Mouse (Mus musculus) hindbrain, embryonic 16.5 days (tissue): ENCODE results near the gene Il1rap. TPM values are rescaled to one million over a fixed set of nuclear protein-coding genes. Genes with fewer than 3 reads are reported as not detected.
A peak's percentile ranks its signal among the peaks of the same experiment; 100 is the strongest.

Experiments used
- ATAC-seq: fragments of 200-750 bp; cut with Nextera tagmentation; 2 replicates; pipeline ENCODE4 v1.8.0; 2017; ENCODE audit warnings: moderate TSS enrichment, moderate library complexity
- H3K27ac ChIP-seq: fragments of 300-500 bp; sonication (generic); 2 replicates; pipeline ENCODE4 v1.5.1; 2014; ENCODE audit warnings: low read depth, mild to moderate bottlenecking, control low read depth, low read length, moderate library complexity
- H3K27me3 ChIP-seq: fragments of 300-500 bp; sonication (generic); replicated peaks from 2 replicates; pipeline ENCODE4 v1.6.1; 2014; ENCODE audit warnings: low read length; ENCODE audit not compliant: control insufficient read depth, insufficient read depth
- H3K36me3 ChIP-seq: fragments of 300-500 bp; sonication (generic); 2 replicates; pipeline ENCODE4 v1.6.1; 2014; ENCODE audit warnings: mild to moderate bottlenecking, low read length, moderate library complexity, mixed read lengths; ENCODE audit not compliant: control insufficient read depth, insufficient read depth
- H3K4me1 ChIP-seq: fragments of 300-500 bp; sonication (generic); 2 replicates; pipeline ENCODE4 v1.6.1; 2014; ENCODE audit warnings: low read depth, low read length; ENCODE audit not compliant: control insufficient read depth, insufficient read depth
- H3K4me2 ChIP-seq: fragments of 300-500 bp; sonication (generic); 2 replicates; pipeline ENCODE4 v1.6.1; 2014; ENCODE audit warnings: mild to moderate bottlenecking, low read length, control low read depth, moderate library complexity
- H3K4me3 ChIP-seq: fragments of 300-500 bp; sonication (generic); 2 replicates; pipeline ENCODE4 v1.5.1; 2014; ENCODE audit warnings: mild to moderate bottlenecking, low read length, control low read depth, moderate library complexity
- H3K9ac ChIP-seq: fragments of 300-500 bp; sonication (generic); 2 replicates; pipeline ENCODE4 v1.6.1; 2014; ENCODE audit warnings: low read depth, mild to moderate bottlenecking, control low read depth, low read length, moderate library complexity
- H3K9me3 ChIP-seq: fragments of 300-500 bp; sonication (generic); 2 replicates; pipeline ENCODE4 v1.6.1; 2014; ENCODE audit warnings: mild to moderate bottlenecking, low read length, moderate library complexity; ENCODE audit not compliant: control insufficient read depth
- WGBS: fragments of 180-500 bp; shearing (Covaris S2); extraction: QIAGEN DNeasy Blood & Tissue Kit; methylation state at CpG from one replicate; pipeline ENCODE4 v1.1.7; 2014; 5-methylcytosine and 5-hydroxymethylcytosine counted together
- polyA plus RNA-seq: library from polyadenylated mRNA; unstranded; fragments of >200 nt; fragmentation: Nextera tagmentation; extraction: Ambion mirVana; gene quantifications from 2 replicates; pipeline ENCODE4 v1.2.1, GENCODE M21; 2015

Il1rap gene
- polyA plus RNA-seq, 1 experiment from 2014 or later = 13.6 TPM

DNA sequence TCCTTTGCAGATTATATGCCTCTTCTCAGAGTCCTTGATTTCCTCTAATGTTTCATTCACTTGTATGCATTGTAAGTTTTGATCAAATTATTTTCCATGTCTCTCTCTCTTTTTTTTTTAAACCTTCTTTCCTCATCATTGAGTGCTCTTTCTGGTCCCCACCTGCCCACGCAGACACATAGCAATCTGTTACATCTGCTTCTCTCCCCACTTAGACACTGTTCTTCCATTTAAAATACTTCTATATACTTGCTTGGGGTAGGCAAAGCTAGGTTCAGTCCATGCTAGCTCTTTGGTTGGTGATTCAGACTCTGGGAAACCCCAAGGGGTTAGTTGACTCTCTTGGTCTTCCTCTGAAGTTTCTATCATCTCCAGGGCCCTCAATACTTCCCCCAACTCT is 20.0 kb downstream of the Il1rap start:
- H3K4me2 ChIP-seq = no peak overlapping the region
- H3K4me3 ChIP-seq = no peak overlapping the region
- no peak overlapping the region for H3K27ac ChIP-seq
- no peak overlapping the region for H3K9ac ChIP-seq
- no peaks in the 10 kb centered on the region for H3K4me1 ChIP-seq
- no peak for ATAC-seq
- H3K27me3 ChIP-seq = no peaks in the 10 kb centered on the region
- no peaks in the 10 kb centered on the region for H3K9me3 ChIP-seq
- no peaks in the 10 kb centered on the region for H3K36me3 ChIP-seq
- 100% methylated on average over 1 of the region's 1 CpGs for WGBS

DNA sequence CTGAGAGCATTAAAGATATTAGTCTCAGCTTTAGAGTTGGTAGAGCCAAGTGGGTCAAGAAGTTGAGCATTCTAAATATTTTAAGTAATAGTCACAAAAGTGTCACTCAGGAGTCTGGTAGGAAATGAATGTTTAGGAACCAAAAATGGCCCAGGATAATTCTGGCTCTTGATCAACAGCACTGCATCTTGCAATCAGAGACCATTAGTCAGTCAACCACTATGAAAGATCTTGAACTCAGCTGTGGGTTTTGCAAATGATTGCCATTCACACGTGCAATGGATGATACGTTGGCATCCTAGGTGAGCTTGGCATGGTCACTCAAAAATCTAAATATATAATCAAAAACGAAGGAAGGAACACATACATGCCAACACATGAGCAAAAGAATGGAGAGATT is 23.1 kb downstream of the Il1rap start:
- Histone ChIP-seq H3K9ac (no peak overlapping the region), H3K27ac (no peak overlapping the region), H3K4me3 (no peak overlapping the region), H3K36me3 (no peaks in the 10 kb centered on the region), H3K4me1 (no peaks in the 10 kb centered on the region), H3K4me2 (no peak overlapping the region), H3K27me3 (no peaks in the 10 kb centered on the region), H3K9me3 (no peaks in the 10 kb centered on the region)
- WGBS = 88% methylated on average over 3 of the region's 3 CpGs
- ATAC-seq = no peak

DNA sequence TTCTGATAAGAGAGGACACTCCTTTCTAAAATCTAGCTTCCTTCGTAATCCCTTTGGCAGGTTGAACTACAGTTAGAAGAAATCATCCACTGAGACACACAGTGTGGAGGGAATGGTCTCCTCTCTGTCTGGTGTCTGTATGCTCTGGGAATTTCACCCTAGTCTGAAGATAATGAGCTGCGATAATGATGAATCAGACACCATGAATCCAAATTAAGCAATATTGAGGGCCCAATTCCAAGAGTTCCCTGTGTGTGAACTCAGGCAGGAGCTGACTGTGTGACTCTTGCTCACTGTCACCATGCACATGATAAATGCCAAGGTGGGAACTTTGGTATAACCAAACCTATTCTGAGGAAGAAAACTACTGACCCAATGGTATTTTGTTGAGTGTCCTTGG is 26.5 kb downstream of the Il1rap start:
- Histone ChIP-seq H3K4me3 (no peak overlapping the region), H3K9ac (no peak overlapping the region), H3K27ac (no peak overlapping the region), H3K4me1 (no peaks in the 10 kb centered on the region), H3K9me3 (no peaks in the 10 kb centered on the region), H3K36me3 (no peaks in the 10 kb centered on the region), H3K4me2 (no peak overlapping the region), H3K27me3 (no peaks in the 10 kb centered on the region)
- ATAC-seq = no peak
- 91% methylated on average over 2 of the region's 2 CpGs for WGBS

DNA sequence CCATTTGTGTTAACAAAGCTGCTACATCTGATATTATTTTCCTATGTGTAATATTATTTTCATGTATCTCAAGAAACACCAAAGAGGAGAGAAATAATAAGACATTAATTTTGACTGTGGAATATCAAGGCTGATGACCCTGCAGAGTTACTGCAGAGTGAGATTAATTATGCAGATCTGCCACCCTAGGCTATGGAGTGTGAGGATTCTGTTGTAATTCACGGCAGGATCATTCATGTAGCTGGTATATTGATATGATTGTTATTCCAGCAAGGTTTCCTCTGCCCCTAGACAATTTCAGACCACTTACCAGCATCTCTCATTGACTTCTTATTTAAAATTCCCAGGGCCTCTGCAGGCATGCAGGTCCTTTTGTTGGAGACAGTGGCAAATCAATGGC is 29.0 kb downstream of the Il1rap start:
- Histone ChIP-seq H3K4me3 (no peak overlapping the region), H3K27me3 (no peaks in the 10 kb centered on the region), H3K9ac (no peak overlapping the region), H3K4me2 (no peak overlapping the region), H3K9me3 (no peaks in the 10 kb centered on the region), H3K36me3 (no peaks in the 10 kb centered on the region), H3K4me1 (no peaks in the 10 kb centered on the region), H3K27ac (no peak overlapping the region)
- no peak for ATAC-seq
- 13% methylated on average over 1 of the region's 1 CpGs for WGBS

DNA sequence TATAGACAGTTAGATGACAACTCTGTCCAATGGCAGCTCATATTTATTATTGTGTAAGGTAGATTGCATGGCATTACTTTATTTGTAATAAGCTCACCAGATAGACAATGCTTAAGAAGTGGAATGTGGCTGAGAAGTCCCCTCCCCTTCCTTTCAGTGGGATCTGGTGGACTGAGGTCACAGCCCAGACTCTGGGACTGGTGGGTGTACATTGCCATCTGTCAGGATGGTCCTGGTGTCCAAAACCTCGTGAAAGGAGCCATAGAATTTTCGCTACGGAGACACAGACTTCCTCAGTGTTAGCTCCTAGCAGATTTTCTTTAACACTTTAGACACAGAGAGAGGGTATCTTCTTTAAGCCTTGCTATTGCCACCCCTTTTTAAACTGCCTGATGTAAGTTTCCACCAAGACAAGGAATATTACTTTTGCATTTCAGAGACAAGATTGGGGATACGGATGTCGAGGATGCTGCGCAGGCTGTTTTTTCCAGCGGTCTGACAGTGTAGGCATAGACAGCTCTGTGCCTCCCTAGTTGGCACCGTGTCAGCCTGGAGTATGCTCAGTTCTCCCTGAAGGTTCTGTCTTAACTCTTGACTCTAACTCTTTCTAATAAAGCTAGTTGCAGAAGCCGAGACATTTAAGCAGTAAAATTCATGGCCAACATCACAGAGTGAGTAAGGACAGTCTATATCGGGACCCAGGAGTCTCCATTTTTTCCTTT is 31.2 kb downstream of the Il1rap start:
- Histone ChIP-seq H3K36me3 (no peaks in the 10 kb centered on the region), H3K4me1 (no peaks in the 10 kb centered on the region), H3K9me3 (no peaks in the 10 kb centered on the region), H3K27ac (no peak overlapping the region), H3K4me3 (no peak overlapping the region), H3K9ac (no peak overlapping the region), H3K27me3 (no peaks in the 10 kb centered on the region), H3K4me2 (no peak overlapping the region)
- ATAC-seq = peak; percentile 45; the same call in 1 of the 2 replicates
- WGBS = 77% methylated on average over 10 of the region's 10 CpGs

DNA sequence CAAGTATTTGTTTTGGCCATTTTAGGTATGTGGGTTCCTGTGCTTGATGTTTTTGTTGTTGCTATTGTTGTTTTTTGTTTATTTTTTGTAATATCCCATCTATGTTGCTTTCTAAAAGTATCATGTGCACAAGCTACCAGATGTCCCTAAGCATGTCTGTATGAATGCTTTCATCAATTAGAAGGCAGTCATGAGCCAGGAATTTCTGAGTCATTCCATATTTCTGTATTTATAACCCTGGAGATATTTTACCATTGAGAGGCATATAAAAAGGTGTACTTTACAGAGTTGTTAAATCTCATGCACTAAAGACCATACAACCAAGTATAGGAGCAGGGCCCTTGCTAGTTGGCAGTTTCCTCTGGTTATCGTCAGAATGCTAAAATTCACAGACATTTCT is 41.6 kb downstream of the Il1rap start:
- Histone ChIP-seq H3K27ac (no peak overlapping the region), H3K9ac (no peak overlapping the region), H3K9me3 (no peaks in the 10 kb centered on the region), H3K36me3 (no peaks in the 10 kb centered on the region), H3K27me3 (no peaks in the 10 kb centered on the region), H3K4me1 (no peaks in the 10 kb centered on the region), H3K4me2 (no peak overlapping the region), H3K4me3 (no peak overlapping the region)
- 86% methylated on average over 1 of the region's 1 CpGs for WGBS
- no peak for ATAC-seq

DNA sequence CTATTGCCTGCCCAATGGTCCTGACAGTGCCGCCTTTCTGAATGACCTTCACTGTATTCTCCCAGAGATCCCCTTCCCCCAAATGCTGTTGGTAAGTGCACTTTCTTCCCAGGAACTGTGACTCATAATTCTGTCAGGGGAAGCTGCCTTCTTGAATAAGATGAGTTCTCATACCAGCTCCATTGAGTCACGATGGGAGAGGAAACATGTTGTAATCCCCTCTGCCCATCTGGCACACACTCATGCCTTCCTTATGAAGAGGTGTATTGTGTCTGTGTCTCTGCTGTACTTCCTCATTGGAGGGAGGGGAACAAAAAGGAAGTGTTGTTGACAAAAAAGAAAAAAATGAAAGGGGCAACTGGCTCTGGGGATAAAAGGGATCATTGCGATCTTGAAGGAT is 44.6 kb downstream of the Il1rap start:
- 85% methylated on average over 3 of the region's 3 CpGs for WGBS
- Histone ChIP-seq H3K27me3 (no peaks in the 10 kb centered on the region), H3K27ac (no peak overlapping the region), H3K4me1 (no peaks in the 10 kb centered on the region), H3K36me3 (no peaks in the 10 kb centered on the region), H3K4me2 (no peak overlapping the region), H3K9ac (no peak overlapping the region), H3K9me3 (no peaks in the 10 kb centered on the region), H3K4me3 (no peak overlapping the region)
- no peak for ATAC-seq

DNA sequence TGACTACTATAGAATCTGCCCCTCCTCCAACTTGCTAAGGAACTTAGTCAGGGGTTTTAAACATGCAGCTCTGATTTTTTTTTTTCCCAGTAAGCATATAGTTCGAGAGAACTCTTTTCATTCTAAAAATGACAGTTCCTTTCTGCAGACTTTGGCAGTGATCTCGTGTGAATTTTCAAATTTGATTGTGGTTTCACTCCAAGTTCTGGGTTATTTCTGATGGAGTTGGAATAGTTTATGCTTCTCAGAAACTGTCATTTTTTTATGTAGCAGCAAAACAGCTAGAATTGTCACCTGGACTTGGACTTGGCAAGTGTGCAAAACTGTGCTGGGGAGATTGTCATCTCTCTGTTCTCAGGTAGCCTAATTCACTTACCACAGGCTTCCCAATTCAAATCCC is 53.3 kb downstream of the Il1rap start:
- H3K36me3 ChIP-seq = no peaks in the 10 kb centered on the region
- no peak overlapping the region for H3K9ac ChIP-seq
- H3K27me3 ChIP-seq = no peaks in the 10 kb centered on the region
- H3K4me2 ChIP-seq = no peak overlapping the region
- no peak overlapping the region for H3K27ac ChIP-seq
- H3K4me3 ChIP-seq = no peak overlapping the region
- no peaks in the 10 kb centered on the region for H3K4me1 ChIP-seq
- no peaks in the 10 kb centered on the region for H3K9me3 ChIP-seq
- WGBS = 70% methylated on average over 2 of the region's 2 CpGs
- ATAC-seq = no peak

DNA sequence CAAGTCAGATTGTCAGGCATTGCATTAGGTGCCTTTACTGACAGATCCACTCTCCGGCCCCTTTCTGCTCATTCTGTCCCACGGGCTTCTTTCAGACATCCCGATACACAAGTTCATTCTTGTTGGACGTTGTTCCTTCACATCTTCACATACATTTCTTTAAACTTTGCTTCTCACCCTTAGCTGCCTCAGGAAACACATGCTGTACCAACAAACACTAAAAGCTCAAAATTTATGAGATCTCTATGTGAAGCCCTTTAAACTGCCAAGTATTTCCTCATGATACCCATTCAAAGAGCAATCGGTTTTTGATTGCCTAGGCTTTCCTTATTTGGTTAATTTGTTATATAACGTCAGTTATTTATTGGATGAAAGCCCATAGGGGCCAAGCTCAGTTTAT is 61.6 kb downstream of the Il1rap start:
- WGBS = 77% methylated on average over 6 of the region's 6 CpGs
- H3K36me3 ChIP-seq = no peaks in the 10 kb centered on the region
- H3K9me3 ChIP-seq = no peaks in the 10 kb centered on the region
- no peak overlapping the region for H3K27ac ChIP-seq
- no peak for ATAC-seq
- no peaks in the 10 kb centered on the region for H3K4me1 ChIP-seq
- H3K4me2 ChIP-seq = no peak overlapping the region
- H3K4me3 ChIP-seq = no peak overlapping the region
- no peaks in the 10 kb centered on the region for H3K27me3 ChIP-seq
- H3K9ac ChIP-seq = no peak overlapping the region

DNA sequence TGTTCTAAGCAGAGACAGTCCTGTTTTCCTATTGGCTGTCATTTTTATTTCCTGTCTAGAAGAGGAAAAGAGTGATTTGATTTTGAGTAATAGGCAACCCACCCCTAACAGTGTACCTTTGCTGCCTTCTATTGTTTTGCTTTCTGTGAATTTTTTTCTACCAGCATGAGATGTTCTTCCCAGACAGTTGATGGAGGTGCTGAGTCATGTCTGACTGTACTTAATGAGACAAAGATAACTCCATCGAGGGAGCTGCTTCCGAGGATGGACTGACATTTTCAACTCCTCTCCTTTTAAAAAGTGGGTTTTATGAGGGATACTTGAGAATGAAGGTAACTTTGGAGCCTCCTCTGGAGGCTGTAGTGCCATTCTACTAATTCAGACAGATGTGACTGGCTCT is 64.6 kb downstream of the Il1rap start:
- H3K4me3 ChIP-seq = no peak overlapping the region
- WGBS = 63% methylated on average over 2 of the region's 2 CpGs
- no peaks in the 10 kb centered on the region for H3K27me3 ChIP-seq
- H3K9me3 ChIP-seq = no peaks in the 10 kb centered on the region
- H3K9ac ChIP-seq = no peak overlapping the region
- H3K27ac ChIP-seq = no peak overlapping the region
- no peak for ATAC-seq
- H3K4me2 ChIP-seq = no peak overlapping the region
- no peaks in the 10 kb centered on the region for H3K4me1 ChIP-seq
- no peaks in the 10 kb centered on the region for H3K36me3 ChIP-seq
